Mouse (Mus musculus) lung, embryonic 16.5 days (tissue): ENCODE results near the gene Smim11. TPM values are rescaled to one million over a fixed set of nuclear protein-coding genes. Genes with fewer than 3 reads are reported as not detected.
A peak's percentile ranks its signal among the peaks of the same experiment; 100 is the strongest.

Experiments
- ATAC-seq: fragments of 200-750 bp; cut with Nextera tagmentation; 2 replicates; pipeline ENCODE4 v1.8.0; 2017; ENCODE audit warnings: low read depth, mild to moderate bottlenecking, moderate library complexity
- H3K27ac ChIP-seq: fragments of 300-500 bp; sonication (generic); 2 replicates; pipeline ENCODE4 v1.5.1; 2014; ENCODE audit warnings: mild to moderate bottlenecking, control low read depth, low read length
- H3K27me3 ChIP-seq: fragments of 300-500 bp; sonication (generic); 2 replicates; pipeline ENCODE4 v1.6.1; 2014; ENCODE audit warnings: low read depth, low read length, mixed read lengths; ENCODE audit not compliant: control insufficient read depth, insufficient read depth
- H3K36me3 ChIP-seq: fragments of 300-500 bp; sonication (generic); 2 replicates; pipeline ENCODE4 v1.6.1; 2014; ENCODE audit warnings: low read length; ENCODE audit not compliant: control insufficient read depth, insufficient read depth
- H3K4me1 ChIP-seq: fragments of 300-500 bp; sonication (generic); replicated peaks from 2 replicates; pipeline ENCODE4 v1.6.1; 2014; ENCODE audit warnings: low read length, mixed read lengths; ENCODE audit not compliant: control insufficient read depth, insufficient read depth
- H3K4me2 ChIP-seq: fragments of 300-500 bp; sonication (generic); 2 replicates; pipeline ENCODE4 v1.6.1; 2014; ENCODE audit warnings: low read depth, low read length, control low read depth
- H3K4me3 ChIP-seq: fragments of 300-500 bp; sonication (generic); 2 replicates; pipeline ENCODE4 v1.5.1; 2014; ENCODE audit warnings: mild to moderate bottlenecking, low read length, control low read depth
- H3K9ac ChIP-seq: fragments of 300-500 bp; sonication (generic); 2 replicates; pipeline ENCODE4 v1.6.1; 2014; ENCODE audit warnings: low read length, control low read depth
- H3K9me3 ChIP-seq: fragments of 300-500 bp; sonication (generic); 2 replicates; pipeline ENCODE4 v1.6.1; 2016; ENCODE audit warnings: low read length; ENCODE audit not compliant: control insufficient read depth
- WGBS: fragments of 180-500 bp; shearing (Covaris S2); extraction: QIAGEN DNeasy Blood & Tissue Kit; methylation state at CpG from one replicate; pipeline ENCODE4 v1.1.7; 2014; 5-methylcytosine and 5-hydroxymethylcytosine counted together
- polyA plus RNA-seq: library from polyadenylated mRNA; unstranded; fragments of >200 nt; fragmentation: Nextera tagmentation; extraction: Ambion mirVana; gene quantifications from 2 replicates; pipeline ENCODE4 v1.2.1, GENCODE M21; 2015

Smim11 gene
- polyA plus RNA-seq, 1 experiment from 2014 or later = 142 TPM

- H3K4me3 ChIP-seq = no peak overlapping the region
- H3K4me2 ChIP-seq = no peak overlapping the region
- H3K4me1 ChIP-seq = no peaks in the 10 kb centered on the region
- no peaks in the 10 kb centered on the region for H3K27me3 ChIP-seq
- 60% methylated on average over 4 of the region's 4 CpGs for WGBS
- H3K9me3 ChIP-seq = no peaks in the 10 kb centered on the region
- peaks cover 27% of the 10 kb centered on the region for H3K36me3 ChIP-seq
- no peak overlapping the region for H3K27ac ChIP-seq
- no peak for ATAC-seq
- no peak overlapping the region for H3K9ac ChIP-seq
These were observed 8.0 kb downstream of the Smim11 start for GRCm38 (mm10) chr16:92309126-92309525.

DNA sequence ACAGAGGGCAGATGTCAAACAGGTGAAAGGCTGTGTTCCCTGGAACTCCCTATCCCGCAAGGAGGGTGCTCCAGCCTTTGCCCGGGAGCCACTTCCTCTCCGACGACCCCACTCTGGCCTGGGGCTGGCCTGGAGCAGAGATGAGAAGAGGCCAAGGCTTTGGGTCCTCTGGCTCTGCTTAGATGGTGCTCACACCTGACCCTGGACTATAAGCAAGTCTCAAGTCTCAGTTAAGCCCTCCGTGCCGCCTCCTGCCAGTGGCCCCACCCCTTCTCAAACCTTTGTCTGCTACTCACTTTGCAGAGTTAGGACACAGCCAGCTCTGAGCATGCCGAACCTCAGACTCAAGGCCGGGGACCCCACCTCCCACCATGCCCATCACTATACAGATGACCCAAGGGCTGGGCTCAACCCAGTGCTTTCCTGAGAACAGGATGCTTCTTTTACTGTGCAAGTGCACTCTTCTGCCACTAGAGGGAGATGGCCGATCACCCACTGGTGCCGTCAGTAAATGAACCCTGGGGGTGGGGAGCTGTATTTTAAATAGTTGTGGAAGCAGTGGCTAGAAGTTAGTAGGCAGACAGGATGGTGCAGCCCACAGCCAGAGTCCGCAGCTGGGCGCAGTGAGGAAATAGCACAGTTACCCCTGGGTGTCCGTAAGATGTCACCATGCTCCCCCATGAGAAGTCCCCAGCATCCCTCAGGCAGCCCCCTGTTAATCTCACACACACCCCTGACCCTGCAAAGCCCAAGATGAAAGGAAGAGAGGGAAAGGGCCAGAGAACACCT, 13.1 kb downstream of the Smim11 start:
- peak; percentile 65 for ATAC-seq
- H3K9ac ChIP-seq = no peak overlapping the region
- WGBS = 47% methylated on average over 13 of the region's 13 CpGs

DNA sequence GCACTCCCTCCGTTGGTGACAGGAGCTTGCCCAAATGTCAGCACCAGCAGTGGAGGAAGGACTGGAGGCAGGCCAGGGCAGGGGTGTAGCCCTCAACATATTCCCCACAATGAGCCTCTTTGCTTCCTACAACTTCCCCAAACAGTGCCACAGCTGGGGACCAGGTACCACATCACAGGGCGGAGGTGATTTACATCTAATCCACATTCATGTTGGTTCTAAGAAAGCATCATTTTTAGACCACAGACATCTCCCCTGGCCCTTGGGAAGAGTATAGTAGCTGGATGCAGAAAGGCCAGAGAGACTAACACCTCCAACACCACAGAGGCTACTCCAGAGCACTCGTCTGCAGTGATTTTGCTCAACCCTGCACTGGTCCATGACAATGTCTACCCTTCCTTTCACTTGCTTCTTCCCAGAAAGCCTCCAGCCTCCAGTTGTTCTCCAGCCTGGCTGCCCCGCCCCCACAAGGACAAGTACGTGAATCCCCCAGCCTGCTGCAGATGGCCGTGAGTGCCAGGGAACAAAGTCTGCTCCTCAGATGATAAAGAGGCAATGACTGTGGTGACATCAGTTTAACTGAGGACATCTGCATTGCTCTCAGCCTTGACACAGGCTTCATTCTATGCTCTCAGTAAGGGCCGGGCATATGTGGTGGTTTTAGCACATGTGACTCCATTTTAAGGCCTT, 15.1 kb downstream of the Smim11 start:
- Histone ChIP-seq H3K9ac (no peak overlapping the region), H3K4me3 (no peak overlapping the region), H3K4me2 (no peak overlapping the region), H3K27ac (no peak overlapping the region), H3K9me3 (no peaks in the 10 kb centered on the region), H3K36me3 (no peaks in the 10 kb centered on the region), H3K4me1 (no peaks in the 10 kb centered on the region), H3K27me3 (no peaks in the 10 kb centered on the region)
- WGBS = 77% methylated on average over 7 of the region's 7 CpGs
- ATAC-seq = no peak

More for the DNA sequence above, 13.1 kb downstream of the Smim11 start:
- peaks cover 4% of the 10 kb centered on the region; the same call in 1 of the 2 replicates for H3K36me3 ChIP-seq
- H3K4me2 ChIP-seq = no peak overlapping the region
- no peak overlapping the region for H3K27ac ChIP-seq
- no peak overlapping the region for H3K4me3 ChIP-seq
- no peaks in the 10 kb centered on the region for H3K4me1 ChIP-seq
- H3K9me3 ChIP-seq = no peaks in the 10 kb centered on the region
- no peaks in the 10 kb centered on the region for H3K27me3 ChIP-seq

DNA sequence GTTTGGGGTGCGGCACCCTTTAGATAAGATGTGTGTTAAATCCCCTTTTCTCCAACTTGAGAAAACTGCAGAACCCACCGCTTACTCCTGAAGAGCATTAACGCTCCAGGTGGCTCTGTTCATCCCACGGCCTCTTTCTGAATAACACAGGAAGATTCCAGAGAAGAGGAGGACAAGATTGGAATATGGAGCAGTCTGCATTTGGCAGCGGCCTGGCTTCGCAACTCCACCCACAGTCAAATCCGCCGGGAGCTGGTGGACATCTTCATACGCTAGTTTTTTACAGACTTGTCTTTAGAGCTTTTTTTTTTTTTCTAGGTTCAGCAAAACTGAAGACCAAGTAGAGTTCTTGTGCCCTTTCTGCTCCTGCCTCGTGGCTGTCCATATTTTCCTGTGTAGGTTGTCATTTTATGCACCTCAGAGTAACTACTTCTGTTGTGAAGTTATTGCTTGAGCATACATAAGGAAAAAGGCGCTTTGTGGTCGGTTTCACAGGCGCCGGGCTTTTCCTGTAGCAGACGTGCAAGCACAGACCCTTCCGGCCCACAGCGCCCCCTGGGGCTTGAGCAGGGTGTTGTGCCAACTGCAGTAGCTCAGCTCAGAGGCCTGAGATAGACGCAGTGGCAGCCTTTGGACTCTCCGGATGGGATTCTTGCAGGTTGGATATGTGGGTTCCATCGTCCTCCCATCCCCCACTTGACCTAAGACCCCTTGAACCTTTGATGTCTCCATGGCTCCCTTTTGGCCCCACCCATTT, 18.4 kb downstream of the Smim11 start:
- 61% methylated on average over 20 of the region's 20 CpGs for WGBS
- no peaks in the 10 kb centered on the region for H3K27me3 ChIP-seq

DNA sequence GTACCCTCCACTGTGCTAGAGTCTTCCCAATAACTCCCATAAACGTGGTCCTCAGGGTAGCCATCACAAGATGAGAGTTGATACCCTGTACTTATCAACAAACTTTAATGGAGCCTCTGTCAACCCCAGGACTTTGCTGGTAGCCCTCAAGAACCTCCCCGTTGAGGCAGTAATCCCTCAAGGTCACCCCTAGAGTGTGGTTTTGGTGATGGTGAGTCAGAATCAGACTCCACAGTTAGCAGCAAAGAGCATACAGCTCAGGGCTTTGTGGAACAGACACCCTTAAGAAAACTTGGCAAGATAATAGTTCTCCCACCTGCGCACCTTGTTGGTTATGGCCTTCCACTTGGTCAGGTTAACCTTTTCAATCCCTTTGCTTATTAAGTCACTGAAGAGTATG, 19.3 kb downstream of the Smim11 start:
- no peak overlapping the region for H3K4me3 ChIP-seq
- WGBS = 81% methylated on average over 3 of the region's 3 CpGs
- no peaks in the 10 kb centered on the region for H3K36me3 ChIP-seq
- no peak overlapping the region for H3K27ac ChIP-seq
- no peak for ATAC-seq
- H3K9ac ChIP-seq = no peak overlapping the region
- no peaks in the 10 kb centered on the region for H3K9me3 ChIP-seq
- no peaks in the 10 kb centered on the region for H3K4me1 ChIP-seq
- no peak overlapping the region for H3K4me2 ChIP-seq
- H3K27me3 ChIP-seq = no peaks in the 10 kb centered on the region

More for the DNA sequence above, 18.4 kb downstream of the Smim11 start:
- no peak for ATAC-seq
- no peak overlapping the region for H3K9ac ChIP-seq
- no peaks in the 10 kb centered on the region for H3K9me3 ChIP-seq
- no peaks in the 10 kb centered on the region for H3K36me3 ChIP-seq
- H3K4me3 ChIP-seq = no peak overlapping the region
- H3K4me2 ChIP-seq = no peak overlapping the region
- H3K27ac ChIP-seq = no peak overlapping the region
- no peaks in the 10 kb centered on the region for H3K4me1 ChIP-seq

DNA sequence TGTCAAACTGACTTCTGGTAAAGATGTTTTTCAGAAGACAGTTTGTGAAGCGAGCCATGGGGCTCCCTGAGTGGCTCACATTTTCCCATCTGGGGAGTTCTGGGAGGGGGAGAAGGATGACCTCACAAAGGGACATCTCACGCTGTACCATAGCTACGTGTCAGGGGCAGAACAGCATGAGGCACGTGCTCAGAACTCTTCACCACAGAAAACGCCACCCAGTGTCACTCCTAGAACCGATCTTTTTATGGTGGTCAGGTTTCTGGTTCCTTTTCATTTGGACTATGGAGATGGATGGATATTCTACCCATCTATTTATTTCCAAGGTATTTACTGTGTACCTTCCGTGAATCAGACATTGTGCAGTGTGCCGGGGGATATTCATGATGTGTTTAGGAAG, 20.3 kb downstream of the Smim11 start, which contains the start of gene Fam243:
Gene Fam243, minus strand, starts transcription at position 101 of the 400 bp plus-strand sequence.
- no peak within 1 kb of the TSS for H3K4me3 ChIP-seq
- no peaks in the 10 kb centered on the region for H3K27me3 ChIP-seq
- H3K9me3 ChIP-seq = no peaks in the 10 kb centered on the region
- H3K27ac ChIP-seq = no peak within 1 kb of the TSS
- 84% methylated on average over 8 of the region's 8 CpGs for WGBS
- no peaks in the 10 kb centered on the region for H3K36me3 ChIP-seq
- no peaks in the 10 kb centered on the region for H3K4me1 ChIP-seq
- no peak for ATAC-seq
- H3K9ac ChIP-seq = no peak within 1 kb of the TSS
- no peak within 1 kb of the TSS for H3K4me2 ChIP-seq

- ATAC-seq = peak; percentile 69; the same call in 1 of the 2 replicates
- Histone ChIP-seq H3K4me2 (no peak overlapping the region), H3K9ac (no peak overlapping the region), H3K27me3 (no peaks in the 10 kb centered on the region), H3K9me3 (no peaks in the 10 kb centered on the region), H3K36me3 (no peaks in the 10 kb centered on the region), H3K27ac (no peak overlapping the region), H3K4me3 (no peak overlapping the region), H3K4me1 (no peaks in the 10 kb centered on the region)
- 29% methylated on average over 7 of the region's 7 CpGs for WGBS
These were observed 23.4 kb downstream of the Smim11 start for GRCm38 (mm10) chr16:92324309-92325061.

GRCm38 (mm10) chr16:92325062-92325406, 23.9 kb downstream of the Smim11 start:
- no peak overlapping the region for H3K27ac ChIP-seq
- H3K4me1 ChIP-seq = no peaks in the 10 kb centered on the region
- H3K36me3 ChIP-seq = no peaks in the 10 kb centered on the region
- H3K27me3 ChIP-seq = no peaks in the 10 kb centered on the region
- no peak overlapping the region for H3K4me2 ChIP-seq
- H3K9me3 ChIP-seq = no peaks in the 10 kb centered on the region
- no peak overlapping the region for H3K9ac ChIP-seq
- H3K4me3 ChIP-seq = no peak overlapping the region
- no peak for ATAC-seq
- WGBS = 62% methylated on average over 1 of the region's 1 CpGs
